8 mouse cellular contexts compared by ENCODE assay signal in genomic region chr3:129421620-129422239, GRCm38 (mm10).
DNase-seq lines count a peak whose midpoint lies in the region; TF ChIP-seq lines count a peak whose summit lies in the region.
"Not testable (repeated sequence)": the region's sequence is repeated elsewhere in the genome, so short reads cannot be mapped to it uniquely, and the experiment has no call there.

No protein-coding gene starts in this region.

- H3K4me3 ChIP-seq in CH12.LX (replicated peaks in 1 of 3; ENCODE audit: low read depth in 2 of 3, low read length in 2 of 3, poor library complexity in 1 of 3); lung, adult 2 months (replicated peaks; ENCODE audit: extremely low read depth, low read depth, low read length): not testable (repeated sequence)

- TF ChIP-seq EP300 in CH12.LX (IDR thresholded peaks at IDR 0.05; ENCODE audit: low read length), result not testable (repeated sequence)

- TF ChIP-seq CTCF in CH12.LX (conservative IDR thresholded peaks at IDR 0.05 in 1 of 2, IDR thresholded peaks at IDR 0.05 in 1 of 2; ENCODE audit: low read depth in 2 of 2, low read length in 2 of 2), result peak; percentile 37 to 91; a peak in 3 of 4 replicates
- TF ChIP-seq CTCF in lung, adult 2 months (IDR thresholded peaks at IDR 0.05; ENCODE audit: insufficient read depth, low read length), result peak; percentile 79

- not testable (repeated sequence) for H3K79me2 ChIP-seq in CH12.LX (replicated peaks; ENCODE audit: control insufficient read depth, extremely low read depth, insufficient read depth, poor library complexity, severe bottlenecking)

- dilution Hi-C loops in CH12.LX (cut with MboI; ENCODE audit: extremely low pct_ligation_motif_present, extremely low pct_unique_long_range_greater_than_20kb, low sequenced_read_pairs), result not testable (repeated sequence)

- not testable (repeated sequence) for H3K4me1 ChIP-seq in CH12.LX (ENCODE audit: control insufficient read depth in 1 of 2, insufficient read depth in 2 of 2); lung, adult 2 months (ENCODE audit: control insufficient read depth, insufficient read depth, low read length)

- not testable (repeated sequence) for TF ChIP-seq POLR2A in CH12.LX (IDR thresholded peaks at IDR 0.05; ENCODE audit: low read depth, low read length); lung, adult 2 months (IDR thresholded peaks at IDR 0.05; ENCODE audit: borderline replicate concordance, extremely low read depth, low read depth, low read length)

- intact Hi-C loops in heart, postnatal 10 days (cut with DNase I), result loop anchor here (1.0 to 5.0 kb wide), 3 partner anchors 113 to 266 kb away; no protein-coding TSS in a partner anchor

- TF ChIP-seq RAD21 in CH12.LX (IDR thresholded peaks at IDR 0.05; ENCODE audit: low read depth, low read length), result peak; percentile 73

- H3K27me3 ChIP-seq in CH12.LX (replicated peaks), result not testable (repeated sequence)

- not testable (repeated sequence) for H3K9me3 ChIP-seq in CH12.LX (replicated peaks; ENCODE audit: low read length)

- peak; percentile 66 for DNase-seq in CH12.LX (ENCODE audit: extremely low read depth)
- peak; percentile 40 to 64 for DNase-seq in adrenal gland, postnatal 36 days
- DNase-seq in embryo, embryonic 11.5 days (ENCODE audit: low read depth, low spot score), result peak; percentile 23
- peak; percentile 20 to 49 for DNase-seq in heart, postnatal 10 days
- DNase-seq in kidney, postnatal 10 days, result peak; percentile 68
- DNase-seq in lung, adult 2 months, result peak; percentile 17
- DNase-seq in neural tube, embryonic 10.5 days (ENCODE audit: extremely low spot score, low spot score), result peak; percentile 27
- peak; percentile 64 for DNase-seq in thymus, postnatal 0 days (ENCODE audit: low spot score)

- 49% methylated on average over 9 of the region's 10 CpGs for WGBS in lung, adult 2 months

- not testable (repeated sequence) for H3K27ac ChIP-seq in CH12.LX (ENCODE audit: insufficient read depth, low read depth)

- H3K9ac ChIP-seq in CH12.LX (ENCODE audit: insufficient read depth, low read depth), result not testable (repeated sequence)

- not testable (repeated sequence) for H3K36me3 ChIP-seq in CH12.LX (replicated peaks in 1 of 2; ENCODE audit: control insufficient read depth in 1 of 2, insufficient read depth in 1 of 2, low read length in 1 of 2)

- not testable (repeated sequence) for H3K4me2 ChIP-seq in CH12.LX (ENCODE audit: insufficient read depth, low read depth, poor library complexity, severe bottlenecking)

- in situ Hi-C loops in CH12.LX (cut with MboI; ENCODE audit: low pct_ligation_motif_present, low pct_unique_long_range_greater_than_20kb, low sequenced_read_pairs), result loop anchor here (5.0 kb wide), 1 partner anchor 114 kb away; no protein-coding TSS in a partner anchor

TF ChIP-seq in CH12.LX, 34 proteins besides CTCF, POLR2A, EP300 and RAD21:
- peak; percentile 68; the same call in 1 of the 2 replicates for TF ChIP-seq CHD2 (IDR thresholded peaks at IDR 0.05; ENCODE audit: low read length)
- peak; percentile 75; the same call in 1 of the 2 replicates for TF ChIP-seq MAZ (IDR thresholded peaks at IDR 0.05; ENCODE audit: low read depth, low read length)
- peak; percentile 92 for TF ChIP-seq SMC3 (IDR thresholded peaks at IDR 0.05; ENCODE audit: low read depth, low read length)
- peak; percentile 2; the same call in 1 of the 2 replicates for TF ChIP-seq ZC3H11A (IDR thresholded peaks at IDR 0.05; ENCODE audit: low read depth, low read length)
- peak; percentile 61; the same call in 1 of the 2 replicates for TF ChIP-seq ZNF384 (IDR thresholded peaks at IDR 0.05; ENCODE audit: low read depth, low read length)

Comparison
In these comparisons a context has a peak if more than half of its experiments do, and no peak if none do; other contexts are left out.
1. DNase-seq: peak in every context shown above with its lines; median percentile 68 in kidney, postnatal 10 days; 66 in CH12.LX; 64 in thymus, postnatal 0 days; 52 in adrenal gland, postnatal 36 days; 34 in heart, postnatal 10 days; 27 in neural tube, embryonic 10.5 days; 23 in embryo, embryonic 11.5 days; 17 in lung, adult 2 months.